Mouse (Mus musculus): ENCODE data around the gene Greb1. TPM values are rescaled to one million over a fixed set of nuclear protein-coding genes. Genes with fewer than 3 reads are reported as not detected.

Greb1 gene
- total and polyA plus RNA-seq, 3 experiments, result not detected

DNA sequence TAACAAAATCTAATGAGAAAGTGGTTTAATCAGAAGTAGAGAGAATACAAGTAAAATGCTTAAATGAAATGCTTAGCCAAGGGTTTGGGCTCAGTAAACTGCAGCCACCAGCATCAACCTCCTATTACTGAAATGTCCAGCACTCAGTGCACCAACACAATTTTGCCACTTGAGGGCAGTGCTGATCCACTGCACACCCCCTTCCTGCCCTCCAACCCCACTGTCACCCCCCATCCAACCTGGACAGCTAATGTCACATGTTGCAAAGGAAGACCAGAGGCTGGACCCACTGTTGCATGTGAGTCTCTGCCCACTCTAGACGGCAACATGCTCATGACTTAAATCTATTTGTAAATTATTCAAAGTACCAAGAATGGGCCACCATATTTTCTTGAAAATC, 83.0 kb downstream of the Greb1 start:
- TF ChIP-seq TCF12 (IDR thresholded peaks at IDR 0.05; ENCODE audit: low read depth, low read length) (no peak), MXI1 (IDR thresholded peaks at IDR 0.05; ENCODE audit: low read depth, low read length) (no peak), TBP (IDR thresholded peaks at IDR 0.05; ENCODE audit: low read depth, low read length) (no peak), RAD21 (IDR thresholded peaks at IDR 0.05; ENCODE audit: low read depth, low read length) (peak; percentile 76), MAX (IDR thresholded peaks at IDR 0.05; ENCODE audit: low read length) (no peak), POLR2AphosphoS5 (IDR thresholded peaks at IDR 0.05; ENCODE audit: borderline replicate concordance, low read depth, low read length) (no peak), MAFK (IDR thresholded peaks at IDR 0.05; ENCODE audit: borderline replicate concordance, low read depth, low read length) (no peak), USF1 (IDR thresholded peaks at IDR 0.05; ENCODE audit: low read depth, low read length) (no peak), USF2 (IDR thresholded peaks at IDR 0.05; ENCODE audit: borderline replicate concordance in 1 of 2, insufficient read depth in 1 of 2, low read depth in 1 of 2, low read length in 2 of 2) (no peak), KAT2A (conservative IDR thresholded peaks at IDR 0.05; ENCODE audit: low read depth, low read length) (no peak), ZNF384 (IDR thresholded peaks at IDR 0.05; ENCODE audit: low read depth, low read length) (no peak), MYC (IDR thresholded peaks at IDR 0.05; ENCODE audit: low read depth, low read length) (no peak), RCOR1 (IDR thresholded peaks at IDR 0.05; ENCODE audit: low read depth, low read length) (no peak), CTCF (IDR thresholded peaks at IDR 0.05 in 2 of 3, conservative IDR thresholded peaks at IDR 0.05 in 1 of 3; ENCODE audit: control insufficient read depth in 1 of 3, insufficient read depth in 1 of 3, low read depth in 2 of 3, low read length in 3 of 3, poor library complexity in 1 of 3, severe bottlenecking in 1 of 3) (peak; percentile 79 to 91 (median 86)), CHD1 (IDR thresholded peaks at IDR 0.05; ENCODE audit: low read depth, low read length) (no peak), UBTF (IDR thresholded peaks at IDR 0.05; ENCODE audit: borderline replicate concordance, insufficient read depth, low read depth, low read length) (no peak), MEF2A (IDR thresholded peaks at IDR 0.05; ENCODE audit: extremely low read depth, insufficient replicate concordance, low read depth, low read length, poor library complexity, severe bottlenecking) (no peak), ZC3H11A (IDR thresholded peaks at IDR 0.05; ENCODE audit: low read depth, low read length) (peak; percentile 52; the same call in 1 of the 2 replicates), HCFC1 (IDR thresholded peaks at IDR 0.05; ENCODE audit: low read depth, low read length) (no peak), TAL1 (IDR thresholded peaks at IDR 0.05; ENCODE audit: low read length) (no peak), POLR2AphosphoS2 (IDR thresholded peaks at IDR 0.05; ENCODE audit: low read length) (no peak), SIN3A (IDR thresholded peaks at IDR 0.05; ENCODE audit: low read length) (no peak), ELF1 (IDR thresholded peaks at IDR 0.05; ENCODE audit: low read depth, low read length) (no peak), ETS1 (IDR thresholded peaks at IDR 0.05; ENCODE audit: low read depth, low read length) (no peak), MYB (IDR thresholded peaks at IDR 0.05; ENCODE audit: low read depth, low read length) (no peak), MAZ (IDR thresholded peaks at IDR 0.05; ENCODE audit: low read depth, low read length) (no peak), SMC3 (IDR thresholded peaks at IDR 0.05; ENCODE audit: low read depth, low read length) (peak; percentile 66), EP300 (IDR thresholded peaks at IDR 0.05; ENCODE audit: low read depth in 1 of 2, low read length in 2 of 2) (no peak), GATA1 (IDR thresholded peaks at IDR 0.05; ENCODE audit: low read depth, low read length) (no peak), ZKSCAN1 (IDR thresholded peaks at IDR 0.05; ENCODE audit: low read depth, low read length) (no peak), NRF1 (IDR thresholded peaks at IDR 0.05; ENCODE audit: insufficient read depth, low read depth, low read length, poor library complexity, severe bottlenecking) (no peak), POLR2A (IDR thresholded peaks at IDR 0.05; ENCODE audit: control insufficient read depth in 1 of 2, insufficient read depth in 1 of 2, low read depth in 1 of 2, low read length in 2 of 2, poor library complexity in 1 of 2) (no peak)
- no peaks in the 10 kb centered on the region for H3K79me2 ChIP-seq (ENCODE audit: control insufficient read depth, insufficient read depth, low read length, poor library complexity)

More for the DNA sequence above, 83.0 kb downstream of the Greb1 start:
- Histone ChIP-seq H3K4me1 (ENCODE audit: control insufficient read depth in 1 of 2, insufficient read depth in 2 of 2, low read length in 2 of 2) (no peaks in the 10 kb centered on the region), H3K4me3 (ENCODE audit: control insufficient read depth in 1 of 2, insufficient read depth in 1 of 2, low read depth in 2 of 2, low read length in 2 of 2) (no peak overlapping the region), H3K9ac (ENCODE audit: control insufficient read depth, low read depth, low read length, poor library complexity, severe bottlenecking) (no peak overlapping the region), H3K36me3 (ENCODE audit: control insufficient read depth in 1 of 2, insufficient read depth in 2 of 2, low read length in 2 of 2) (no peaks in the 10 kb centered on the region), H3K27me3 (ENCODE audit: control insufficient read depth in 1 of 2, insufficient read depth in 2 of 2, low read length in 2 of 2) (peaks cover 0 to 3% of the 10 kb centered on the region in 2 experiments), H3K27ac (ENCODE audit: control insufficient read depth, low read depth, low read length) (no peak overlapping the region), H3K9me3 (replicated peaks; ENCODE audit: insufficient read depth, low read length) (no peaks in the 10 kb centered on the region)
- DNase-seq (ENCODE audit: low read depth, low spot score), result peak; percentile 37
